Mouse (Mus musculus): ENCODE measurements around the gene Kif26b.

DNA sequence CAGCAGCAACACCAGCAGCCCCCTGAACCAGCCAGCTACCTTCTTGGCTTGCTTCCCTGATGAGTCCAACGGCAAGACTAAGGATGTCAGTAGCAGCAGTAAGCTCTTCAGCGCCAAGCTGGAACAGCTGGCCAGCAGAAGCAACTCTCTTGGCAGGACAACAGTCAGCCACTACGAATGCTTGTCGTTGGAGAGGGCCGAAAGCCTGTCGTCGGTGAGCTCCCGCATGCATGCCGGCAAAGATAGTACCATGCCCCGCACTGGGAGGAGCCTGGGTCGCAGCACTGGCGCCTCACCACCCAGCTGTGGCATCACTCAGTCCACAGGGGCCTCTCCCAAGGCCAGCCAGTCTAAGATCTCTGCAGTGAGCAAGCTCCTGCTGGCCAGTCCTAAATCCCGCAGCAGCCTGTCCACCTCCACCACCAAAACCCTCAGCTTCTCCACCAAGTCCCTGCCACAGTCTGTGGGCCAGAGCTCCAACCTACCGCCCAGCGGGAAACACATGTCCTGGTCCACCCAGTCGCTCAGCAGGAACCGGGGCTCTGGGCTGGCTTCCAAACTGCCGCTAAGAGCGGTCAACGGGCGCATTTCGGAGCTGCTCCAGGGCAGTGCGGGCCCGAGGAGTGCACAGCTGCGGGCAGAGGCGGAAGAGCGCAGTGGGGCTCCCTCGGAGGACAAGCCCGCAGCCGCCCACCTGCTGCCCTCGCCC lies 388.4 kb downstream of the Kif26b start:
- TF ChIP-seq POLR2A (IDR thresholded peaks at IDR 0.05; ENCODE audit: borderline replicate concordance, insufficient read depth, low read length) (no peak), CTCF (IDR thresholded peaks at IDR 0.05; ENCODE audit: borderline replicate concordance, insufficient read depth, low read depth, low read length) (no peak)

All from cerebellum, adult 2 months (tissue).